Mouse (Mus musculus) erythroblast, embryonic 14.5 days (primary cell): ENCODE measurements around the gene Ghrhr. TPM values are rescaled to one million over a fixed set of nuclear protein-coding genes. Genes with fewer than 3 reads are reported as not detected.
A peak's percentile ranks its signal among the peaks of the same experiment; 100 is the strongest.

ENCODE experiments used
- H3K27me3 ChIP-seq: 2 replicates; pipeline ENCODE4 v1.6.1; 2012; ENCODE audit warnings: inconsistent platforms; ENCODE audit not compliant: control insufficient read depth
- H3K36me3 ChIP-seq: 2 replicates; pipeline ENCODE4 v1.6.1; 2012; ENCODE audit warnings: mild to moderate bottlenecking, inconsistent platforms; ENCODE audit not compliant: control insufficient read depth
- H3K4me1 ChIP-seq: 2 replicates; pipeline ENCODE4 v1.6.1; 2012; ENCODE audit warnings: inconsistent platforms; ENCODE audit not compliant: control insufficient read depth
- H3K4me3 ChIP-seq: replicated peaks from 2 replicates; pipeline ENCODE3; 2012; ENCODE audit warnings: moderate library complexity, mild to moderate bottlenecking, inconsistent platforms
- H3K9me3 ChIP-seq: 2 replicates; pipeline ENCODE4 v1.6.1; 2012; ENCODE audit warnings: low read length, inconsistent platforms, mixed read lengths; ENCODE audit not compliant: control insufficient read depth
- GATA1 ChIP-seq: IDR thresholded peaks from 2 replicates; pipeline ENCODE4 v1.6.1; 2012; ENCODE audit warnings: low read length, inconsistent platforms, mixed read lengths
- TAL1 ChIP-seq: IDR thresholded peaks from 3 replicates; pipeline ENCODE4 v1.6.1; 2012; ENCODE audit warnings: low read length, inconsistent platforms, mixed read lengths
- polyA plus RNA-seq: library from polyadenylated mRNA; stranded (reverse); fragments of >175 nt; gene quantifications from 2 replicates; pipeline ENCODE4 v1.2.3, GENCODE M21; 2012

The Ghrhr gene
- not detected in 2 replicates for polyA plus RNA-seq

- Histone ChIP-seq H3K27me3 (no peaks in the 10 kb centered on the region), H3K9me3 (peaks cover 8% of the 10 kb centered on the region), H3K4me3 (no peak within 1 kb of the TSS), H3K36me3 (peaks cover 7% of the 10 kb centered on the region), H3K4me1 (peaks cover 46% of the 10 kb centered on the region)
- TF ChIP-seq TAL1 (no peak), GATA1 (no peak)
These were observed at the start of gene Ghrhr for GRCm38 (mm10) chr6:55376076-55376475. Gene Ghrhr, plus strand, starts transcription at chr6:55376295.

DNA sequence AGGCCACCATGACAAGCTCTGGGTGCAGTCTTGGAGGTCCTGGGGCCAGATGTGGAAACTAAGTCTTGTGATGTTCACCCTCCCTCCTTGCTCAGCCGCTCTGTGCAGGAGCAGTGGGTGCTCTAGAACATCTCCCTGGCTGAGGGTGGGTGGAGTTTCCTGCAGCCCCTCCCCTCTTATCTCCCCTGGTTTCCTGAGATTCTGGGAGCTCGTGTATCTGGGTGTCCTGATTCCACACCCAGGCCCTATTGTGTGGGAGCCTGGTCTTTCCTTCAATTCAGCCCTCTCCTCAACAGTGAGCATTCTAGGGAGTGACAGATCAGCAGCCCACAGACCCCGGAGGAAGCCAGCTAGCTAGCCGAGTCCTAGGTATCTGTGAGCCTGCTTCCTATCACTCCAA, 49.8 kb upstream of the Ghrhr start:
- TF ChIP-seq TAL1 (no peak), GATA1 (no peak)
- Histone ChIP-seq H3K36me3 (no peaks in the 10 kb centered on the region), H3K4me1 (peaks cover 77% of the 10 kb centered on the region), H3K9me3 (no peaks in the 10 kb centered on the region), H3K4me3 (no peak overlapping the region), H3K27me3 (0 out of 2 replicates have a peak, but pooled peaks cover 3% of the 10 kb centered on the region)

- H3K27me3 ChIP-seq: 0 out of 2 replicates have a peak, but pooled peaks cover 3% of the 10 kb centered on the region
- H3K4me3 ChIP-seq: no peak overlapping the region
- H3K36me3 ChIP-seq: no peaks in the 10 kb centered on the region
- TF ChIP-seq TAL1 (no peak), GATA1 (no peak)
- no peaks in the 10 kb centered on the region for H3K9me3 ChIP-seq
- peaks cover 72% of the 10 kb centered on the region for H3K4me1 ChIP-seq
These were observed 48.8 kb upstream of the Ghrhr start for GRCm38 (mm10) chr6:55327326-55327725.

DNA sequence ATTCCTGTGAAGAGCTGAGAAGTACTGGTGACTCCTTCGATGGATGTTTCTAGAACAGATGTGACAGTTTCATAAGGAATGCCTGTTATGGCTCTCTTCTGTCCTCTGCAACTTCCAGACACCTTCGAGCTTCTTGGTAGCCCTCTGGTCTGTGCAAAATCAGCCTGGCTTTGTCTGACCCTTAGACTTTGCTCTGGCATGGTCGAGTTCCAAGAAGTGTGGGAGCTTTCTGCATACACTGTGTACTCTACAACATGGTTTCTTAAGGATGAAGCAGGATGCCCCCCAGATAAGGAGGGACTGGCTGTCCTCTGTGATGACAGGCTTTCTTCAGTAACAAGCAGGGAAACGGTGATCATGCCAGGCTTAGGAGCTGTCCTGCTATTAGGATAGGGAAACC, 47.9 kb upstream of the Ghrhr start:
- Histone ChIP-seq H3K9me3 (no peaks in the 10 kb centered on the region), H3K4me1 (peaks cover 64% of the 10 kb centered on the region), H3K27me3 (0 out of 2 replicates have a peak, but pooled peaks cover 3% of the 10 kb centered on the region), H3K4me3 (no peak overlapping the region), H3K36me3 (no peaks in the 10 kb centered on the region)
- TF ChIP-seq TAL1 (no peak), GATA1 (no peak)

- Histone ChIP-seq H3K4me3 (no peak overlapping the region), H3K27me3 (0 out of 2 replicates have a peak, but pooled peaks cover 3% of the 10 kb centered on the region), H3K4me1 (peaks cover 54% of the 10 kb centered on the region), H3K9me3 (no peaks in the 10 kb centered on the region), H3K36me3 (no peaks in the 10 kb centered on the region)
- TF ChIP-seq GATA1 (no peak), TAL1 (no peak)
These were observed 44.8 kb upstream of the Ghrhr start for GRCm38 (mm10) chr6:55331315-55331714.

GRCm38 (mm10) chr6:55332100-55332772, 43.9 kb upstream of the Ghrhr start:
- TF ChIP-seq TAL1 (no peak), GATA1 (no peak)
- Histone ChIP-seq H3K36me3 (no peaks in the 10 kb centered on the region), H3K4me3 (no peak overlapping the region), H3K27me3 (0 out of 2 replicates have a peak, but pooled peaks cover 3% of the 10 kb centered on the region), H3K4me1 (peaks cover 54% of the 10 kb centered on the region), H3K9me3 (no peaks in the 10 kb centered on the region)

- H3K4me1 ChIP-seq: peaks cover 54% of the 10 kb centered on the region
- no peak for TF ChIP-seq GATA1
- no peak for TF ChIP-seq TAL1
- H3K27me3 ChIP-seq: 0 out of 2 replicates have a peak, but pooled peaks cover 3% of the 10 kb centered on the region
These were observed 43.4 kb upstream of the Ghrhr start for GRCm38 (mm10) chr6:55332773-55333109.

GRCm38 (mm10) chr6:55335989-55336514, 40.0 kb upstream of the Ghrhr start, which contains the start of gene Aqp1:
Gene Aqp1, plus strand, starts transcription at chr6:55336432.
- H3K27me3 ChIP-seq: no peaks in the 10 kb centered on the region
- peak within 1 kb of the TSS; percentile 69 for H3K4me3 ChIP-seq
- H3K36me3 ChIP-seq: peaks cover 35% of the 10 kb centered on the region
- no peaks in the 10 kb centered on the region for H3K9me3 ChIP-seq
- peaks cover 76% of the 10 kb centered on the region for H3K4me1 ChIP-seq
- TF ChIP-seq GATA1 (no peak), TAL1 (no peak)

More at GRCm38 (mm10) chr6:55332773-55333109, 43.4 kb upstream of the Ghrhr start:
- Histone ChIP-seq H3K36me3 (peaks cover 3% of the 10 kb centered on the region), H3K4me3 (no peak overlapping the region), H3K9me3 (no peaks in the 10 kb centered on the region)

GRCm38 (mm10) chr6:55337242-55337641, 38.9 kb upstream of the Ghrhr start:
- TF ChIP-seq TAL1 (no peak), GATA1 (no peak)
- H3K4me1 ChIP-seq: peaks cover 81% of the 10 kb centered on the region

DNA sequence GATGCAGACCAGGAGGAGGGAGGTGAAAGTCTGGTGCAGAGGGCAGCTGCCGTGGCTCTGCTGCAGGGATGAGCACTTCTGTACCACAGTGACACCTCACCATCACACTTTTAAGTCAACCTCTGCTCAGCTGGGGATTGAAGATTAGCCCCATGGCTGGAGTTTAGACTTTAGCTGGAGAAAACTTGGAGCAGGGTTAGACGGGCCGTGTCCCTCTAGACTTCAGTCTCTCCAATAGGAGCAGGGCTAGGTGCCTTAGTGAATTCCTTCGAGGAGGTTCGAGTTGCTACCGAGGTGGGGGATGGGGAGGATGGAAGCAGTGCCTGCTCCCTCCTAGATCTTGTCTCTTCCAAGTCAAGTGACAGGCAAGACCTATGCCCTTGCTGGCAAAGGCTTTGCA, 38.0 kb upstream of the Ghrhr start:
- TF ChIP-seq GATA1 (no peak), TAL1 (no peak)
- Histone ChIP-seq H3K4me1 (peaks cover 89% of the 10 kb centered on the region), H3K9me3 (no peaks in the 10 kb centered on the region), H3K27me3 (no peaks in the 10 kb centered on the region), H3K4me3 (peak overlapping the region; percentile 69), H3K36me3 (peaks cover 53% of the 10 kb centered on the region)

More at GRCm38 (mm10) chr6:55337242-55337641, 38.9 kb upstream of the Ghrhr start:
- H3K9me3 ChIP-seq: no peaks in the 10 kb centered on the region
- peak overlapping the region; percentile 69 for H3K4me3 ChIP-seq
- H3K27me3 ChIP-seq: no peaks in the 10 kb centered on the region
- peaks cover 44% of the 10 kb centered on the region for H3K36me3 ChIP-seq
